Mouse (Mus musculus): Measurements from ENCODE around the gene Tcf20. TPM values are rescaled to one million over a fixed set of nuclear protein-coding genes. Genes with fewer than 3 reads are reported as not detected.

The Tcf20 gene
- polyA plus RNA-seq, 1 experiment: not detected

- TF ChIP-seq CTCF (IDR thresholded peaks at IDR 0.05; ENCODE audit: insufficient read depth, low read depth, low read length) (no peak), POLR2A (IDR thresholded peaks at IDR 0.05; ENCODE audit: insufficient read depth, low read depth, low read length) (no peak)
- WGBS: 70% methylated on average over 8 of the region's 8 CpGs
- Histone ChIP-seq H3K27ac (ENCODE audit: insufficient read depth, low read depth, low read length) (no peak overlapping the region), H3K4me3 (ENCODE audit: insufficient read depth, low read depth, low read length) (no peak overlapping the region), H3K4me1 (ENCODE audit: control insufficient read depth, insufficient read depth, low read length) (peaks cover 88% of the 10 kb centered on the region)
These were observed 32.4 kb downstream of the Tcf20 start for GRCm38 (mm10) chr15:82955286-82955685.

GRCm38 (mm10) chr15:82954034-82954433 lies 33.6 kb downstream of the Tcf20 start:
- WGBS: 56% methylated on average over 5 of the region's 5 CpGs
- H3K27ac ChIP-seq (ENCODE audit: insufficient read depth, low read depth, low read length): no peak overlapping the region
- peaks cover 85% of the 10 kb centered on the region for H3K4me1 ChIP-seq (ENCODE audit: control insufficient read depth, insufficient read depth, low read length)
- H3K4me3 ChIP-seq (ENCODE audit: insufficient read depth, low read depth, low read length): no peak overlapping the region
- TF ChIP-seq CTCF (IDR thresholded peaks at IDR 0.05; ENCODE audit: insufficient read depth, low read depth, low read length): no peak
- TF ChIP-seq POLR2A (IDR thresholded peaks at IDR 0.05; ENCODE audit: insufficient read depth, low read depth, low read length): no peak

DNA sequence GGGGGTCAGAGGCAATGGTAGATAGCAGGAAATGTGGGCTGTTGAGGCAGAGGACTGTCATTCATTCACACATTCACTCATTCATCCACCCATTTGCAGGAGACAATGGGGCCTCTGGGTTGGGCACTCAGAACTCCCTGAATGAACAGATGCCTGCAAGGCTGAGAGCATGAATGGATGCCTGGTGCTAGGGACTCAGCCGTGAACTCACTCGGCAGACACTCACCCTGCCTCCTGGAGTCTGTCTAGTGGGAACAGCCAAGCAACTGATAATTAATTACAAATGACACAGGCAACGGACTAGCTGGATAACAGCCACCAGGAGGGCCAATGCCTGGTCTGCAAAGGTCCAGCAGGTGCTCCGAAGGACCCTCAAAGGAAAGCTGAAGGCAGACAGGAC lies 34.6 kb downstream of the Tcf20 start:
- H3K27ac ChIP-seq (ENCODE audit: insufficient read depth, low read depth, low read length): no peak overlapping the region
- TF ChIP-seq POLR2A (IDR thresholded peaks at IDR 0.05; ENCODE audit: insufficient read depth, low read depth, low read length) (no peak), CTCF (IDR thresholded peaks at IDR 0.05; ENCODE audit: insufficient read depth, low read depth, low read length) (no peak)
- H3K4me3 ChIP-seq (ENCODE audit: insufficient read depth, low read depth, low read length): no peak overlapping the region
- 27% methylated on average over 4 of the region's 4 CpGs for WGBS
- H3K4me1 ChIP-seq (ENCODE audit: control insufficient read depth, insufficient read depth, low read length): peaks cover 85% of the 10 kb centered on the region

- 13% methylated on average over 20 of the region's 20 CpGs for WGBS
- peaks cover 86% of the 10 kb centered on the region for H3K4me1 ChIP-seq (ENCODE audit: control insufficient read depth, insufficient read depth, low read length)
- H3K27ac ChIP-seq (ENCODE audit: insufficient read depth, low read depth, low read length): no peak overlapping the region
- H3K4me3 ChIP-seq (ENCODE audit: insufficient read depth, low read depth, low read length): no peak overlapping the region
- TF ChIP-seq CTCF (IDR thresholded peaks at IDR 0.05; ENCODE audit: insufficient read depth, low read depth, low read length): no peak
These were observed 35.4 kb downstream of the Tcf20 start for GRCm38 (mm10) chr15:82952292-82952705.

DNA sequence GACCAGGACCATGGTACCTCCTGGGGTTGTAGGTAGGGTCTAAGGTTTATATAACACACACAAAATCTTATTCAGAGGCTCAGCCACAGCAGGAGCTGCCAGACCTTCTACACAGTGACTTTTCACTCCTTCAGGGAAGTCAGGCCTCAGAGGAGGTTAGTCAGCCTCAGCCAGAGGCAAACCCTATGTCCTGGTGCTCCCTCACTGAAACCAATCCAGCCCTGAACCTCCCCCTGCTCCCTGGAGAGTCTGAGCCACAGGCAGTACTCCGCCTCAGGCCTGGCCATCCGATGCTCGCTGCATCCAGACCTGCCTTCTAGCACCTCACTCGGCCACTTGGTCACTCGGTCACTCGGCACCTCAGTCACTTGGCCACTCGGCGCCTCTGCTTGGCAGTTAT lies 37.4 kb downstream of the Tcf20 start:
- Histone ChIP-seq H3K27ac (ENCODE audit: insufficient read depth, low read depth, low read length) (no peak overlapping the region), H3K4me1 (ENCODE audit: control insufficient read depth, insufficient read depth, low read length) (peaks cover 84% of the 10 kb centered on the region), H3K4me3 (ENCODE audit: insufficient read depth, low read depth, low read length) (no peak overlapping the region)
- WGBS: 86% methylated on average over 8 of the region's 8 CpGs
- TF ChIP-seq CTCF (IDR thresholded peaks at IDR 0.05; ENCODE audit: insufficient read depth, low read depth, low read length): no peak
- TF ChIP-seq POLR2A (IDR thresholded peaks at IDR 0.05; ENCODE audit: insufficient read depth, low read depth, low read length): no peak

GRCm38 (mm10) chr15:82947431-82947830 lies 40.2 kb downstream of the Tcf20 start:
- 78% methylated on average over 5 of the region's 5 CpGs for WGBS
- Histone ChIP-seq H3K27ac (ENCODE audit: insufficient read depth, low read depth, low read length) (no peak overlapping the region), H3K4me3 (ENCODE audit: insufficient read depth, low read depth, low read length) (no peak overlapping the region), H3K4me1 (ENCODE audit: control insufficient read depth, insufficient read depth, low read length) (peaks cover 79% of the 10 kb centered on the region)
- TF ChIP-seq POLR2A (IDR thresholded peaks at IDR 0.05; ENCODE audit: insufficient read depth, low read depth, low read length): no peak

- 79% methylated on average over 9 of the region's 9 CpGs for WGBS
- H3K4me3 ChIP-seq (ENCODE audit: insufficient read depth, low read depth, low read length): no peak overlapping the region
- peaks cover 85% of the 10 kb centered on the region for H3K4me1 ChIP-seq (ENCODE audit: control insufficient read depth, insufficient read depth, low read length)
- TF ChIP-seq POLR2A (IDR thresholded peaks at IDR 0.05; ENCODE audit: insufficient read depth, low read depth, low read length): no peak
- TF ChIP-seq CTCF (IDR thresholded peaks at IDR 0.05; ENCODE audit: insufficient read depth, low read depth, low read length): no peak
- no peak overlapping the region for H3K27ac ChIP-seq (ENCODE audit: insufficient read depth, low read depth, low read length)
These were observed 43.0 kb downstream of the Tcf20 start for GRCm38 (mm10) chr15:82944479-82945195.

GRCm38 (mm10) chr15:82941733-82942132 lies 45.9 kb downstream of the Tcf20 start:
- H3K27ac ChIP-seq (ENCODE audit: insufficient read depth, low read depth, low read length): peak overlapping the region; percentile 94
- 0 out of 2 replicates have a peak overlapping the region, but pooled peaks have one; percentile 3 for H3K4me3 ChIP-seq (ENCODE audit: insufficient read depth, low read depth, low read length)
- WGBS: 23% methylated on average over 8 of the region's 8 CpGs
- peaks cover 86% of the 10 kb centered on the region for H3K4me1 ChIP-seq (ENCODE audit: control insufficient read depth, insufficient read depth, low read length)
- TF ChIP-seq CTCF (IDR thresholded peaks at IDR 0.05; ENCODE audit: insufficient read depth, low read depth, low read length): no peak
- TF ChIP-seq POLR2A (IDR thresholded peaks at IDR 0.05; ENCODE audit: insufficient read depth, low read depth, low read length): no peak

GRCm38 (mm10) chr15:82940494-82941214 lies 47.0 kb downstream of the Tcf20 start:
- 16% methylated on average over 12 of the region's 12 CpGs for WGBS
- no peak for TF ChIP-seq CTCF (IDR thresholded peaks at IDR 0.05; ENCODE audit: insufficient read depth, low read depth, low read length)
- TF ChIP-seq POLR2A (IDR thresholded peaks at IDR 0.05; ENCODE audit: insufficient read depth, low read depth, low read length): no peak
- H3K4me1 ChIP-seq (ENCODE audit: control insufficient read depth, insufficient read depth, low read length): peaks cover 89% of the 10 kb centered on the region
- H3K4me3 ChIP-seq (ENCODE audit: insufficient read depth, low read depth, low read length): no peak overlapping the region
- H3K27ac ChIP-seq (ENCODE audit: insufficient read depth, low read depth, low read length): peak overlapping the region; percentile 90

All from olfactory bulb, adult 2 months (tissue).